Mouse (Mus musculus) heart, postnatal 25 days (tissue): ENCODE measurements at regions not wholly inside any gene's neighbourhood (a gene's known extent, or its start where the extent isn't known, plus 50 kb on each side); places are given as distances from the start of the nearest gene placed in this dataset.

Experiments used
- DNase-seq: peaks from one replicate; pipeline ENCODE4 v3.0.0; 2022; ENCODE audit warnings: low spot score
- intact Hi-C: fragments of 180-260 bp; cut with DNase I; formaldehyde crosslinking; loops from one replicate; pipeline ENCODE4 v1.15.1; 2025

GRCm38 (mm10) chr13:15911263-15911662 is 100.4 kb upstream of the Inhba start:
- DNase-seq, result no peak
- intact Hi-C loops, result no loop called here

- intact Hi-C loops, result no loop called here
- no peak for DNase-seq
Observed at GRCm38 (mm10) chr13:15914270-15914669, 97.4 kb upstream of the Inhba start.

- intact Hi-C loops, result no loop called here
- DNase-seq, result no peak
Observed at GRCm38 (mm10) chr13:15929890-15930289, 81.8 kb upstream of the Inhba start.

GRCm38 (mm10) chr13:15931553-15932162 is 80.0 kb upstream of the Inhba start:
- intact Hi-C loops, result no loop called here
- no peak for DNase-seq

- no peak for DNase-seq
- intact Hi-C loops, result no loop called here
Observed at GRCm38 (mm10) chr13:15935689-15936088, 76.0 kb upstream of the Inhba start.

- DNase-seq, result no peak
- intact Hi-C loops, result no loop called here
Observed at GRCm38 (mm10) chr13:15936109-15936508, 75.5 kb upstream of the Inhba start.

- DNase-seq, result no peak
- intact Hi-C loops, result no loop called here
Observed at GRCm38 (mm10) chr13:15950143-15950542, 61.5 kb upstream of the Inhba start.

GRCm38 (mm10) chr13:15950885-15951610 is 60.6 kb upstream of the Inhba start:
- intact Hi-C loops, result no loop called here
- DNase-seq, result no peak
